Mouse (Mus musculus) lung, postnatal 14 days (tissue): ENCODE data around the gene Olfr397.

Experiments
- DNase-seq: peaks from one replicate; pipeline ENCODE4 v3.0.0; 2021

Gene Olfr397

DNA sequence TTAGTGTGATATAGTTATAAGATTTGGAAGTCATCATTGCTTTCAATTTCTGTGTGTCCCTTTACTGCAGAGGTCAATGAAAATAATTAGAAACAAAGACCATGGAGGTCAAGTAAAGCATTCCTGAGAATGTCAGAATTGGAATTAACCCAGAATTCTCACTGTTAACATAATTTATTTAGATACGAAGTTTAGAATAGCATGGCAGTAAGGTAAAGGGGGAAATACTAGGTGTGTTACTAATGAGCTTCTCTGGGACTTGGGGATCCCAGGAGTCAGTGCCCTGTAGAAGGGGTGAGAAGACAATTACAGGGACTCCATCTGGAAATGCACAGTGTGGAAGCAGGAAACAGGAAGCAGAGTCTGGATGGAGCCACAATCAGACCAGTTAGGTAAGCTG, at the start of gene Olfr397:
TSS of gene Olfr397 (plus strand) at position 301 of the 400 bp plus-strand sequence.
- DNase-seq, result no peak

DNA sequence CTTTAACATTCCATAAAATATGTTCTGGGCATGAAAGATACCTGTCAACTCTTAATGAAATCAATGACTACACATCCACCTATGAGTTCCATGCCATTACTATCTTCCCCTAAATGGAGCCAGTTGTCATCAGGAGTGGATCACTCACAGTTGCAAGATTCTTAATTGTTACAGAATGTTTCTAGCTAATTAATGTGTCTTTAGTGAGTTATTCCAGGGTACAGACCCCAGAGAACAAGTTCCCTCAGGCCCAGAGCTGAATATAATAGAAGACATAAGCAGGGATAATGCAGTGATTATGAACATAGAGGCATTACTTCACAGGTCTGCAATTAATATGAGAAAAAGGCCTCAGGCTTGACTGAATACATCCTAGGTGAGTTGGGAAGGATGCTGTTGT, 24.2 kb upstream of the Olfr397 start, which contains the start of gene Olfr23:
TSS of gene Olfr23 (plus strand) at position 301 of the 400 bp plus-strand sequence.
- DNase-seq, result no peak

DNA sequence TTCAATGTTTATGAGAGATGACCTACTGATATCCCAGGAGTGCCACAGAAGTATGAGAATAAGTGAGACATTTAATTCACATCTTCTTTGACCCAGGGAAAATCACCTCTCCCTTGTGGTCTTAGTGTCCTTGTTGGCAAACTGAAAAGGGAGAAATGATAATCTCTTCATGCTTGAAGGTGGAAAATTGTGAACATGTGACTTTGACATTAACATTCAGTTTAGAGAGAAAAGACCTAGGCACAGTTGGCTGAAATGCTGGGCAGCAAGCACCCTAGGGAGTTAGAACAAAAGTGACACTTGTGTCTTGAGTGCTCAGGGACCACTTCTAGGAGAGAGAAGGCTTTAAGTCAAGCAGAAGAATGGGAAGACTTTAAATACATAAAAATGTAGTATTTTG, 29.7 kb downstream of the Olfr397 start, which contains the start of gene Olfr398:
TSS of gene Olfr398 (minus strand) at position 101 of the 400 bp plus-strand sequence.
- DNase-seq, result no peak

DNA sequence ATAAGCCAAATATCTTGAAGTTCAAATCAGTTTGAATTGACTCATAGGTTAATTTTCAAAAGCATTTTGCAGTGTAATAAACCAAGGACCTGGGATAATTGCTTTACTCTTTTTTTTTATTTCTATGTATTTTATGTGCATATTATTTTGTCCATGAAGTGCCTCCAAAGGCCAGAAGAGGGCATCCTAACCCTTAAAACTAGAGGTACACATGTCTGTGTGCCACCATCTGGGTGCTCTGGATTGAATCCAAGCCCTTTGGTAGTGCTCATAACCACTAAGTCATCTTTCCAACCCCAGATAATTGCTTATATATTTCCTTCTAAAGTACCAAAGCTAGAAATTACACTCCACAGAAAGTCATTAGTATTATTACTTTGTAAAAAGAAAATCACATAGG, 32.5 kb downstream of the Olfr397 start:
- no peak for DNase-seq
